Mouse (Mus musculus) kidney, adult 2 months (tissue): ENCODE results near the gene Sos2.
"Not testable (repeated sequence)": the region's sequence is repeated elsewhere in the genome, so short reads cannot be mapped to it uniquely, and the experiment has no call there.

Source experiments
- CTCF ChIP-seq: fragments of 200-500 bp; conservative IDR thresholded peaks from 2 replicates; pipeline ENCODE4 v1.5.1; 2011; ENCODE audit warnings: low read depth, mild to moderate bottlenecking, control low read depth, low read length, moderate library complexity, mixed read lengths; ENCODE audit not compliant: insufficient read depth, insufficient read length
- POLR2A ChIP-seq: fragments of 200-500 bp; IDR thresholded peaks from one replicate; pipeline ENCODE4 v1.6.1; 2011; ENCODE audit warnings: low read depth, low read length, control low read depth

DNA sequence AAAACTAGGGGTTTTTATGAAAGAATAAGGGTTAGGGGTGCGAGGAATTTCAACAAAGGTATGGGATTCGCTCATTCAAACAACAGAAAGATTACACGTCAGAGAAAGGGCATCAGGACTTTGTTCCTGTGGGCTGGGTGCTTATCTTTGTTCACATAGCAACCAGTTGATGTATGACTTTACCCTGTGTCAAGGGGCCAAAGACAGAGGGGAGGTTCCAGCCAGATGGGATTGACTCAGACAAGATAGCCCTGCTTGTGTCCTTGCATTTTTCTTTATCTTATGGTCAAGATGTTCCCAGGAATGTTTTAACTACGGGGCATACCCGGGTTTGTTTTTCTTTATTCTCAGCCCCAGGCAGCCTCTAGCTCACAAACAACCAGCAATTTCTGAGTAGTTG lies 63.1 kb downstream of the Sos2 start:
- not testable (repeated sequence) for TF ChIP-seq POLR2A, CTCF
